Mouse (Mus musculus): ENCODE data around the gene Glud1.
A peak's percentile ranks its signal among the peaks of the same experiment; 100 is the strongest.
"Not testable (repeated sequence)": the region's sequence is repeated elsewhere in the genome, so short reads cannot be mapped to it uniquely, and the experiment has no call there.

Glud1 gene

GRCm38 (mm10) chr14:34312339-34313048 is 2.0 kb downstream of the Glud1 start:
- no peak for ATAC-seq (ENCODE audit: low TSS enrichment)

DNA sequence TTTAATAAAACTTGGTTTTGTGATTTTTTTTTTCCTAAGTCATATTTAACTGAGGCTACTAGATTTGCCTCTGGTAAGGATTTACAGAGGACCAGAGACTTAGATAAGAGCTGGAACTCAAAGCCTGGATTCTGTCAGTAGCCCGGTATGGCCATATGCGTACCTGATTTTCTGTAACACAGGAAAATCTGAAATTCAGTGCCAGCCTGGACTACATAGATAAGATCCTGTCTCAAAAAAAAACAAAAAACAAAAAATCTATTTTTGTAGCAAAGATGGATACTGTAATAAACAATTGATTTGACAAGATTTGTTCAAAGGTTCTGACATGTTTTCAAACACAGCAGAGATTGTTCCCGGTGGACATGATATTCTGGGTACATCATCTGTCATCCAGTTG is 3.1 kb downstream of the Glud1 start:
- no peak for ATAC-seq (ENCODE audit: low TSS enrichment)

GRCm38 (mm10) chr14:34314383-34314782 is 3.9 kb downstream of the Glud1 start:
- not testable (repeated sequence) for ATAC-seq (ENCODE audit: low TSS enrichment)

- no peak for ATAC-seq (ENCODE audit: low TSS enrichment)
These were observed 4.3 kb downstream of the Glud1 start for GRCm38 (mm10) chr14:34314796-34315195.

GRCm38 (mm10) chr14:34316346-34316745 is 5.8 kb downstream of the Glud1 start:
- ATAC-seq (ENCODE audit: low TSS enrichment), result no peak

DNA sequence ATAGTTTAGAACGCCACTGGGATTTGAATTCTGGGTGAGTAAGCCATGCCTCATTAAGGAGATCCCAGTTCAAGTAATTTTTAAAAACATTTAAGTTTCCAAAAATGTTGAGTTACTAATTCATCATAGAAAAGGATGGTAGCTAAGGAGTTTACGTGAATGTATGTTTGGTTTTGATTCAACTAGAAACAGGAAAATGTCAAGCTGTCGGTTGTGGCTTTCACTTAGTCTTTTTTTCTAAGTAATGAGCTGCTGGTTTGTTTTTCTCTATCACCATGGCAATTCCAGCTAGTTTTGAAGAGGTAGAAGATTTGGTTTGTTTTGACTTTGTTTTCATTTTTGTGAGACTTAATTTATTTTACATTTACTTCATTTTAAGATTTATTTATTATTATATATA is 6.9 kb downstream of the Glud1 start:
- ATAC-seq (ENCODE audit: low TSS enrichment), result no peak

DNA sequence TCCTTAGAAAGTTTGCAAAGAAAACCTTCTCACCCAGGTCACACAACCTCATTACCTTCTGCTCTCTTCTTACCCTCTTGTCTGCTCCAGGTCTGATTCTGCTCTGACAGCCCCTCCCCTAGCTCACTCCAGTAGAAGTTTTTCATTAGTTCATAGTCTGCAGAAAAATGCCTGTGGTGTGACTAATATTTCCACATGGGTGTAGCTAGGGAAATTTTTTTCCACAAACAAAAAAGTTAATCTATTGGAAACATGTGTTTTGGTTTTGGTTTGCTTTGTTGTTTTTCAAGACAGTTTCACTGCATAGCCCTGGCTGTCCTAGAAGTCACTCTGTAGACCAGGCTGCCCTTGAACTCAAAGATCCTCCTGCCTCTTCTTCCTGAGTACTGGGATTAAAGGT is 7.6 kb downstream of the Glud1 start:
- ATAC-seq (ENCODE audit: low TSS enrichment), result no peak

DNA sequence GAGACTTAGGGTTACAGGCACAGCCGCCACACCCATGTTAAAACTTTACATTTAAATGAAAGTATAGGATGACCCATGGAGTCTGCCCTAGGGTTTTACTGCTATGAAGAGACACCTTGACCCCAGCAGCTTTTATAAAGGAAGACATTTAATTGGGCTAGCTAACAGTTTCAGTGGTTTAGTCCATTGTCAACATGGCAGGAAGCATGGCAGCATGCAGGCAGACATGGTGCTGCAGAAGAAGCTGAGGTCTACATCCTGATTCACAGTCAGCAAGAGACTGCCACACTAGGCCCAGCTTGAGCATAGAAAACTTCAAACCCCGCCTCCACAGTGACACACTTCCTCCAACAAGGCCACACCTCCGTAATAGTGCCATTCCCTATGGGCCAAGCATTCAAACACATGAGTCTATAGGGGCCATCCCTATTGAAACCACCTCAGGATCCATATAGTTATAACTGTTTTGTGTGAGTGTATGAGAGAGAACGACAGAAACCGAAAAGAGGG is 13.1 kb downstream of the Glud1 start:
- no peak for ATAC-seq (ENCODE audit: low TSS enrichment)

- no peak for ATAC-seq (ENCODE audit: low TSS enrichment)
These were observed 16.1 kb downstream of the Glud1 start for GRCm38 (mm10) chr14:34326606-34327005.

DNA sequence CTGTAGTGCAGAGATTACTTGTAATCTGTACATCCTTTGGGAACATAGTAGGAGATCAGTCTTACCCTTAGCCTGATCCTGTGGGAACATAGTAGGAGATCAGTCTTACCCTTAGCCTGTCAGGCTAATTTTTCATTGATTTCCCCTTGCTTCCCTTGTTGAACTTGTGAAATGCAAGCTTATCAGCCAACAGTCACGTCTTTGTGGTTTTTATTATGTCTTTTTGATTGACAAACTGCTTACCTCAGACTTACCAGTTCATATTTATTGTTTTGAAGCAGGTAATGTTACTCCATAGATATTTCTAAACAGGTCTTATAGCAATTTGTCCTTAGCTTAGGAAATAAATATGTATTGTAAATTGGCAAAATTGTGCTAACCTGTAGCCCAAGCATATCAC is 17.1 kb downstream of the Glud1 start:
- no peak for ATAC-seq (ENCODE audit: low TSS enrichment)

DNA sequence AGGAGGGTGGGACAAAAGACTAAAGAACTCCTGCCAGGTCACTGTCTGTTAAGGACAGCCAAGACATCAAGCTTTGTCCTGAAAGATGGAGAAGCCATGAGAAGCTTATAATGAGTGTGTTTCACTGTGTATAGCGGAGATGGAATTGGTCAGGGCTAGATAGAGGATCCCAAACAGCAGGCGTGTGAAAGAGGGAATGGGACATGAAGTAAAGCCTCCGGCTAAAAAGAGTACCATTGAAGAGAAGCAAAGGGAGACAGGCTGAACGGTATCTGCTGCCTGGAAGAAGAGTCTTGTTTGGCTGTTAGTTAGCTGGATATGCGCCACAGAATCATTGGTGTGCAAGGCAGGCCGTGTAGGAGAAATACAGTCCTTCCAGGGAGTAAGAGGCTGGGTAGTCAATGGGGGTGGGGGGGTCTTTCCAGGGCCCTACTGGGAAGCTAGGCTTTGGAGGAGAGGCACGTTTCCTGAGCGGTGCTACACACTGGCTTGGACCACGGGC is 20.2 kb downstream of the Glud1 start:
- ATAC-seq (ENCODE audit: low TSS enrichment), result no peak

DNA sequence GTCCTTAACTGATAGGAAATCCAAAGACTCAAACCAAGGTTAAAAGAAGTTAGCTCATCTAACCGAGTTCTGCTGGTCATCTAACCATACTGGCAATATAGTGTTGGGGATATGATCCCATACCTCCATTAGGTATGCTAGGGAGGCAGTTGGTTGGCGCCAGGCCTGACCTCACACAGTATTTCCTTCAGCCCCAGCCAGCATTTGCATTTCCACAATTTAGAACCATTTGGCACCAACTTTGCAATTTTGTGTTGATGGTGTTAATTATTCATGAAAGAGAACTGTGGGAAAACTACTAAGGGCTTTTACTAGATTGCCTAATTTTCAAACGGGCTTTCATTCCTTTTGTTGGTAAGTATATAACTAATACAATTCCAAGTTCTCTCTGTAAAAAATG is 21.4 kb downstream of the Glud1 start:
- 0 out of 2 replicates have a peak, but pooled peaks have one; percentile 20 for ATAC-seq (ENCODE audit: low TSS enrichment)

DNA sequence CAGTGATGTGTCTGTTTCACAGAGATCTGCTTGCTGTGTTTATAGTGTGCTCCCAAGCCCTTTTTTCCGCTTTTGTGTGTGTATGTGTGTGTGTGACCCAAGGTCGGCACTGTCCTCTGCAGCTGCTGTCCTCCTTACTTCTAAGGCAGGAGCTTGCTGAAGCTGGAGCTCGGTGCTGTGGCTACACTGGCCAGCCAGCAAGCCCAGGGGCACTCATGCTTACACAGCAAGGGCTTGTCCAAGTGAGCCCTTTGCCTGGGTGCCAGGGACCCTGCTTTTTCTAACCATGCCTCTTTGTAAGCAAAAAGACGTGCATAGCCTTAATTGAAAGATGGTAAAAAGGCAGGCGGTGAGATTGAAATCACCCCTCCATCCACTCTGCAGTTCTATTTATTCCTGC is 21.9 kb downstream of the Glud1 start:
- peak; percentile 76 for ATAC-seq (ENCODE audit: low TSS enrichment)

- ATAC-seq (ENCODE audit: low TSS enrichment), result no peak
These were observed 28.9 kb downstream of the Glud1 start for GRCm38 (mm10) chr14:34339446-34339845.

- no peak for ATAC-seq (ENCODE audit: low TSS enrichment)
These were observed 31.5 kb downstream of the Glud1 start for GRCm38 (mm10) chr14:34341993-34342392.

DNA sequence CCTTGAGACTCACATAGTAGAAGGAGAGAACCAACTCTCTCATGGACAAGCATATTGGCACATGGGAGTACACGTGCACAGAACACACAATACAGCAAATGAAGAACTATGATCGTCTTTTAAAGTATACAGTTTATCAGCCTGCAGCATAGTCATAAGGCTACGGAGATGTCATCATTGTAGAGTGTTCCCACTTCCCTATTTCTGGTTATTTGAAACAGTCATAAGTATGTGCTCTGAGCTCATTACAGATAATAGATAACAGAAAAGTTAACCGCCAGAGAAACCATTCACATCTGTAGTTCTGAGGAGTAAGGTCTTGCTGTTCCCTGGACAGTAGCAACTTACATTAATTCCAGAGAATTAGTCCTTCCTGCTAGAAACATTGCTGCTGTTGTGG is 32.6 kb downstream of the Glud1 start:
- no peak for ATAC-seq (ENCODE audit: low TSS enrichment)

GRCm38 (mm10) chr14:34344361-34344760 is 33.8 kb downstream of the Glud1 start:
- no peak for ATAC-seq (ENCODE audit: low TSS enrichment)

- ATAC-seq (ENCODE audit: low TSS enrichment), result 0 out of 2 replicates have a peak, but pooled peaks have one; percentile 43
These were observed 35.4 kb downstream of the Glud1 start for GRCm38 (mm10) chr14:34345771-34346566.

DNA sequence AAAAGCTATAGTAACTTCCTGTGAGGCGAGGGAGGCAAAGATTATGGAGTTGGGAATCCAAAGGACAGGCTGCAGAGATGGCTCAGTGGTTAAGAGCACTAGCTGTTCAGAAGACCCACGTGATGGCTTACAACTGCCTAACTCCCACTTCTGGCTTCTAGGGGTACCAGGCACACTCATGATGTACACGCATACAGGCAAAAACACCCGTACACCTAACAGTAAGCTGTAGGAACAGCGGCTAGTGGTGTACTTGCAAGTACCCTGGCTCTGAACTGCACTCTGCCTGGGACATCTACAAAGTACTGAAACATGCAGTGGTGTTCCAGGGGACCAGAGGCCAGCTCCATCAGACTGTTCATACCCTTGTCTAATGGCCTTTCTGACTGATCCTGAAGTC is 36.6 kb downstream of the Glud1 start:
- ATAC-seq (ENCODE audit: low TSS enrichment), result no peak

DNA sequence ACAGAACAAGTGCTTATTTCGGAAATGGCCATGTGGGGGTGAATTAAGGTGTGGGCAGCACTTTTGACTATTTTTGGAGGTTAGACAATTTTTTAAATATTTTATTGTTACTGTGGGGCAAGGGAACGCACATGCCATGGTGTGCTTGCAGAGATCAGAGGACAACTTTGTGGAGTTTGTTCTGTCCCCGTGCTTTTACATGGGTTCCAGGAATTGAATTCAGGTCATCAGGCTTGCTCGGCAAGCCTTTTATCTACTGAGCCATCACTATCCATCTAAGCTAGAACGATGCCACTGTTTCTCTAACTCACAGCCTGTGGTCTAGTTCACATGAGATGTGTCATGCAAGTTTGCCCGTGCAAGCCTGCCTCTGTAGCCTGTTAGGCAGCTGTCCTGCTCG is 37.8 kb downstream of the Glud1 start:
- peak; percentile 39; the same call in 1 of the 2 replicates for ATAC-seq (ENCODE audit: low TSS enrichment)

GRCm38 (mm10) chr14:34349007-34349406 is 38.5 kb downstream of the Glud1 start:
- ATAC-seq (ENCODE audit: low TSS enrichment), result no peak

- no peak for ATAC-seq (ENCODE audit: low TSS enrichment)
These were observed 41.1 kb downstream of the Glud1 start for GRCm38 (mm10) chr14:34351660-34352059.

- ATAC-seq (ENCODE audit: low TSS enrichment), result no peak
These were observed 42.0 kb downstream of the Glud1 start for GRCm38 (mm10) chr14:34352523-34352922.
